Mouse (Mus musculus) forebrain, embryonic 13.5 days (tissue): Measurements from ENCODE around the gene Dennd1a. TPM values are rescaled to one million over a fixed set of nuclear protein-coding genes. Genes with fewer than 3 reads are reported as not detected.

Experiments
- ATAC-seq: fragments of 200-750 bp; cut with Nextera tagmentation; 2 replicates; pipeline ENCODE4 v1.8.0; 2017
- H3K27ac ChIP-seq: fragments of 300-500 bp; sonication (generic); 2 replicates; pipeline ENCODE4 v1.5.1; 2015; ENCODE audit warnings: inconsistent platforms, mild to moderate bottlenecking, moderate library complexity
- H3K27me3 ChIP-seq: fragments of 300-500 bp; sonication (generic); 2 replicates; pipeline ENCODE4 v1.6.1; 2015; ENCODE audit warnings: mild to moderate bottlenecking, inconsistent platforms
- H3K36me3 ChIP-seq: fragments of 300-500 bp; sonication (generic); 2 replicates; pipeline ENCODE4 v1.6.1; 2015; ENCODE audit warnings: mild to moderate bottlenecking, inconsistent platforms; ENCODE audit not compliant: poor library complexity, severe bottlenecking
- H3K4me1 ChIP-seq: fragments of 300-500 bp; sonication (generic); 2 replicates; pipeline ENCODE4 v1.6.1; 2015; ENCODE audit warnings: inconsistent platforms
- H3K4me2 ChIP-seq: fragments of 300-500 bp; sonication (generic); 2 replicates; pipeline ENCODE4 v1.6.1; 2015; ENCODE audit warnings: inconsistent platforms, mild to moderate bottlenecking, moderate library complexity
- H3K4me3 ChIP-seq: fragments of 300-500 bp; sonication (generic); 2 replicates; pipeline ENCODE4 v1.5.1; 2015; ENCODE audit warnings: mild to moderate bottlenecking, inconsistent platforms
- H3K9ac ChIP-seq: fragments of 300-500 bp; sonication (generic); 2 replicates; pipeline ENCODE4 v1.6.1; 2015; ENCODE audit warnings: mild to moderate bottlenecking, inconsistent platforms
- H3K9me3 ChIP-seq: fragments of 300-500 bp; sonication (generic); replicated peaks from 2 replicates; pipeline ENCODE4 v1.6.1; 2016; ENCODE audit warnings: inconsistent platforms
- WGBS: fragments of 180-500 bp; shearing (Covaris S2); methylation state at CpG from one replicate; pipeline ENCODE4 v1.1.7; 2015; 5-methylcytosine and 5-hydroxymethylcytosine counted together
- polyA plus RNA-seq: library from polyadenylated mRNA; unstranded; fragments of >200 nt; fragmentation: Nextera tagmentation; extraction: Ambion mirVana; gene quantifications from 2 replicates; pipeline ENCODE4 v1.2.1, GENCODE M21; 2015

Gene Dennd1a
- polyA plus RNA-seq, 1 experiment from 2014 or later, result 17.7 TPM

- Histone ChIP-seq H3K9ac (no peak overlapping the region), H3K27me3 (no peaks in the 10 kb centered on the region), H3K36me3 (no peaks in the 10 kb centered on the region), H3K4me1 (peaks cover 33% of the 10 kb centered on the region), H3K9me3 (no peaks in the 10 kb centered on the region), H3K4me2 (no peak overlapping the region), H3K27ac (no peak overlapping the region), H3K4me3 (no peak overlapping the region)
- 74% methylated on average over 1 of the region's 1 CpGs for WGBS
- no peak for ATAC-seq
These were observed 127.5 kb downstream of the Dennd1a start for GRCm38 (mm10) chr2:38159736-38160135.

- H3K4me1 ChIP-seq, result peaks cover 21% of the 10 kb centered on the region
- H3K27me3 ChIP-seq, result no peaks in the 10 kb centered on the region
- no peak overlapping the region for H3K9ac ChIP-seq
- ATAC-seq, result peak; percentile 71
- H3K9me3 ChIP-seq, result no peaks in the 10 kb centered on the region
- H3K27ac ChIP-seq, result peak overlapping the region; percentile 55
- H3K36me3 ChIP-seq, result no peaks in the 10 kb centered on the region
- peak overlapping the region; percentile 22 for H3K4me2 ChIP-seq
- WGBS, result 8% methylated on average over 1 of the region's 1 CpGs
- H3K4me3 ChIP-seq, result no peak overlapping the region
These were observed 130.2 kb downstream of the Dennd1a start for GRCm38 (mm10) chr2:38157002-38157401.

- peaks cover 18% of the 10 kb centered on the region for H3K4me1 ChIP-seq
- ATAC-seq, result no peak
- H3K9ac ChIP-seq, result no peak overlapping the region
- no peak overlapping the region for H3K27ac ChIP-seq
- H3K4me2 ChIP-seq, result no peak overlapping the region
- H3K36me3 ChIP-seq, result no peaks in the 10 kb centered on the region
- no peaks in the 10 kb centered on the region for H3K9me3 ChIP-seq
- 39% methylated on average over 2 of the region's 2 CpGs for WGBS
- no peak overlapping the region for H3K4me3 ChIP-seq
- no peaks in the 10 kb centered on the region for H3K27me3 ChIP-seq
These were observed 131.2 kb downstream of the Dennd1a start for GRCm38 (mm10) chr2:38156001-38156400.

- ATAC-seq, result no peak
- H3K4me3 ChIP-seq, result no peak overlapping the region
- H3K9ac ChIP-seq, result no peak overlapping the region
- H3K27ac ChIP-seq, result peak overlapping the region; percentile 82
- no peaks in the 10 kb centered on the region for H3K27me3 ChIP-seq
- H3K4me1 ChIP-seq, result peaks cover 54% of the 10 kb centered on the region
- no peaks in the 10 kb centered on the region for H3K9me3 ChIP-seq
- peak overlapping the region; percentile 24; the same call in 1 of the 2 replicates for H3K4me2 ChIP-seq
- H3K36me3 ChIP-seq, result no peaks in the 10 kb centered on the region
These were observed 142.4 kb downstream of the Dennd1a start for GRCm38 (mm10) chr2:38144831-38145230.

- Histone ChIP-seq H3K27ac (peak overlapping the region; percentile 82), H3K27me3 (no peaks in the 10 kb centered on the region), H3K36me3 (no peaks in the 10 kb centered on the region), H3K9ac (no peak overlapping the region), H3K4me3 (no peak overlapping the region), H3K4me2 (peak overlapping the region; percentile 24), H3K9me3 (no peaks in the 10 kb centered on the region), H3K4me1 (peaks cover 60% of the 10 kb centered on the region)
- peak; percentile 91 for ATAC-seq
- WGBS, result 2% methylated on average over 8 of the region's 8 CpGs
These were observed 143.0 kb downstream of the Dennd1a start for GRCm38 (mm10) chr2:38144067-38144779.

GRCm38 (mm10) chr2:38142905-38143304, 144.3 kb downstream of the Dennd1a start:
- Histone ChIP-seq H3K36me3 (no peaks in the 10 kb centered on the region), H3K27ac (peak overlapping the region; percentile 82), H3K4me3 (no peak overlapping the region), H3K9me3 (no peaks in the 10 kb centered on the region), H3K27me3 (no peaks in the 10 kb centered on the region), H3K9ac (peak overlapping the region; percentile 8; the same call in 1 of the 2 replicates), H3K4me1 (peaks cover 69% of the 10 kb centered on the region), H3K4me2 (peak overlapping the region; percentile 33)
- 14% methylated on average over 5 of the region's 5 CpGs for WGBS
- no peak for ATAC-seq

GRCm38 (mm10) chr2:38142210-38142609, 145.0 kb downstream of the Dennd1a start:
- Histone ChIP-seq H3K9ac (0 out of 2 replicates have a peak overlapping the region, but pooled peaks have one; percentile 26), H3K4me3 (no peak overlapping the region), H3K36me3 (no peaks in the 10 kb centered on the region), H3K4me1 (peaks cover 74% of the 10 kb centered on the region), H3K9me3 (no peaks in the 10 kb centered on the region), H3K27ac (peak overlapping the region; percentile 44), H3K4me2 (no peak overlapping the region), H3K27me3 (no peaks in the 10 kb centered on the region)
- WGBS, result 41% methylated on average over 2 of the region's 2 CpGs
- no peak for ATAC-seq

- peak overlapping the region; percentile 14; the same call in 1 of the 2 replicates for H3K4me2 ChIP-seq
- no peaks in the 10 kb centered on the region for H3K9me3 ChIP-seq
- H3K36me3 ChIP-seq, result no peaks in the 10 kb centered on the region
- ATAC-seq, result no peak
- no peak overlapping the region for H3K4me3 ChIP-seq
- 33% methylated on average over 3 of the region's 3 CpGs for WGBS
- H3K27ac ChIP-seq, result peak overlapping the region; percentile 76
- H3K9ac ChIP-seq, result peak overlapping the region; percentile 45; the same call in 1 of the 2 replicates
- H3K4me1 ChIP-seq, result peaks cover 63% of the 10 kb centered on the region
- H3K27me3 ChIP-seq, result no peaks in the 10 kb centered on the region
These were observed 147.7 kb downstream of the Dennd1a start for GRCm38 (mm10) chr2:38139536-38139935.

GRCm38 (mm10) chr2:38137086-38137485, 150.1 kb downstream of the Dennd1a start:
- WGBS, result 22% methylated on average over 5 of the region's 5 CpGs
- Histone ChIP-seq H3K4me3 (no peak overlapping the region), H3K9ac (no peak overlapping the region), H3K4me1 (peaks cover 47% of the 10 kb centered on the region), H3K4me2 (no peak overlapping the region), H3K27ac (0 out of 2 replicates have a peak overlapping the region, but pooled peaks have one; percentile 20), H3K27me3 (no peaks in the 10 kb centered on the region), H3K36me3 (no peaks in the 10 kb centered on the region), H3K9me3 (no peaks in the 10 kb centered on the region)
- peak; percentile 84 for ATAC-seq

GRCm38 (mm10) chr2:38135427-38135826, 151.8 kb downstream of the Dennd1a start:
- Histone ChIP-seq H3K4me2 (no peak overlapping the region), H3K9me3 (no peaks in the 10 kb centered on the region), H3K27me3 (no peaks in the 10 kb centered on the region), H3K9ac (no peak overlapping the region), H3K4me3 (no peak overlapping the region), H3K27ac (peak overlapping the region; percentile 40; the same call in 1 of the 2 replicates), H3K36me3 (no peaks in the 10 kb centered on the region), H3K4me1 (peaks cover 37% of the 10 kb centered on the region)
- 22% methylated on average over 3 of the region's 3 CpGs for WGBS
- peak; percentile 61 for ATAC-seq

- Histone ChIP-seq H3K36me3 (no peaks in the 10 kb centered on the region), H3K27ac (no peak overlapping the region), H3K4me2 (no peak overlapping the region), H3K27me3 (no peaks in the 10 kb centered on the region), H3K9ac (no peak overlapping the region), H3K4me3 (no peak overlapping the region), H3K4me1 (peaks cover 25% of the 10 kb centered on the region), H3K9me3 (no peaks in the 10 kb centered on the region)
- ATAC-seq, result no peak; the same call in 1 of the 2 replicates
- WGBS, result 84% methylated on average over 5 of the region's 5 CpGs
These were observed 154.0 kb downstream of the Dennd1a start for GRCm38 (mm10) chr2:38133036-38133825.

GRCm38 (mm10) chr2:38132233-38132822, 154.9 kb downstream of the Dennd1a start:
- Histone ChIP-seq H3K9ac (no peak overlapping the region), H3K27ac (no peak overlapping the region), H3K4me2 (no peak overlapping the region), H3K4me1 (peaks cover 18% of the 10 kb centered on the region), H3K36me3 (no peaks in the 10 kb centered on the region), H3K27me3 (no peaks in the 10 kb centered on the region), H3K4me3 (no peak overlapping the region), H3K9me3 (no peaks in the 10 kb centered on the region)
- 75% methylated on average over 1 of the region's 1 CpGs for WGBS
- no peak for ATAC-seq
